Mouse (Mus musculus): ENCODE measurements at regions not wholly inside any gene's neighbourhood (a gene's known extent, or its start where the extent isn't known, plus 50 kb on each side); places are given as distances from the start of the nearest gene placed in this dataset.

GRCm38 (mm10) chr8:34320158-34320587 is 208.6 kb upstream of the Gm10131 start:
- 45% methylated on average over 6 of the region's 6 CpGs for WGBS
- H3K4me3 ChIP-seq (replicated peaks; ENCODE audit: insufficient read depth, low read depth, low read length) = no peak overlapping the region
- no peaks in the 10 kb centered on the region for H3K4me1 ChIP-seq (ENCODE audit: control insufficient read depth, insufficient read depth, low read length)
- TF ChIP-seq CTCF (IDR thresholded peaks at IDR 0.05; ENCODE audit: borderline replicate concordance, insufficient read depth, low read depth, low read length) (no peak), POLR2A (IDR thresholded peaks at IDR 0.05; ENCODE audit: borderline replicate concordance, insufficient read depth, low read length) (no peak)
- H3K27me3 ChIP-seq (ENCODE audit: control insufficient read depth, insufficient read depth, low read length) = no peaks in the 10 kb centered on the region
- DNase-seq = no peak
- no peak overlapping the region for H3K27ac ChIP-seq (ENCODE audit: insufficient read depth, low read length)

- no peak overlapping the region for H3K27ac ChIP-seq (ENCODE audit: insufficient read depth, low read length)
- DNase-seq = no peak
- 58% methylated on average over 5 of the region's 5 CpGs for WGBS
Observed at GRCm38 (mm10) chr8:34319719-34320118, 208.2 kb upstream of the Gm10131 start.

GRCm38 (mm10) chr8:34315233-34315632 is 203.7 kb upstream of the Gm10131 start:
- Histone ChIP-seq H3K27ac (ENCODE audit: insufficient read depth, low read length) (no peak overlapping the region), H3K4me3 (replicated peaks; ENCODE audit: insufficient read depth, low read depth, low read length) (no peak overlapping the region), H3K4me1 (ENCODE audit: control insufficient read depth, insufficient read depth, low read length) (no peaks in the 10 kb centered on the region), H3K27me3 (ENCODE audit: control insufficient read depth, insufficient read depth, low read length) (no peaks in the 10 kb centered on the region)
- no peak for DNase-seq
- TF ChIP-seq CTCF (IDR thresholded peaks at IDR 0.05; ENCODE audit: borderline replicate concordance, insufficient read depth, low read depth, low read length) (no peak), POLR2A (IDR thresholded peaks at IDR 0.05; ENCODE audit: borderline replicate concordance, insufficient read depth, low read length) (no peak)

More at GRCm38 (mm10) chr8:34319719-34320118, 208.2 kb upstream of the Gm10131 start:
- TF ChIP-seq POLR2A (IDR thresholded peaks at IDR 0.05; ENCODE audit: borderline replicate concordance, insufficient read depth, low read length) = no peak
- TF ChIP-seq CTCF (IDR thresholded peaks at IDR 0.05; ENCODE audit: borderline replicate concordance, insufficient read depth, low read depth, low read length) = no peak
- H3K4me3 ChIP-seq (replicated peaks; ENCODE audit: insufficient read depth, low read depth, low read length) = no peak overlapping the region
- no peaks in the 10 kb centered on the region for H3K27me3 ChIP-seq (ENCODE audit: control insufficient read depth, insufficient read depth, low read length)
- no peaks in the 10 kb centered on the region for H3K4me1 ChIP-seq (ENCODE audit: control insufficient read depth, insufficient read depth, low read length)

GRCm38 (mm10) chr8:34305542-34306485 is 194.3 kb upstream of the Gm10131 start:
- WGBS = 48% methylated on average over 7 of the region's 7 CpGs
- Histone ChIP-seq H3K4me3 (replicated peaks; ENCODE audit: insufficient read depth, low read depth, low read length) (no peak overlapping the region), H3K27ac (ENCODE audit: insufficient read depth, low read length) (no peak overlapping the region), H3K27me3 (ENCODE audit: control insufficient read depth, insufficient read depth, low read length) (no peaks in the 10 kb centered on the region), H3K4me1 (ENCODE audit: control insufficient read depth, insufficient read depth, low read length) (no peaks in the 10 kb centered on the region)
- no peak for DNase-seq
- TF ChIP-seq POLR2A (IDR thresholded peaks at IDR 0.05; ENCODE audit: borderline replicate concordance, insufficient read depth, low read length) (no peak), CTCF (IDR thresholded peaks at IDR 0.05; ENCODE audit: borderline replicate concordance, insufficient read depth, low read depth, low read length) (no peak)

GRCm38 (mm10) chr8:34303815-34304214 is 192.3 kb upstream of the Gm10131 start:
- no peaks in the 10 kb centered on the region for H3K27me3 ChIP-seq (ENCODE audit: control insufficient read depth, insufficient read depth, low read length)
- DNase-seq = no peak
- H3K4me1 ChIP-seq (ENCODE audit: control insufficient read depth, insufficient read depth, low read length) = no peaks in the 10 kb centered on the region
- TF ChIP-seq POLR2A (IDR thresholded peaks at IDR 0.05; ENCODE audit: borderline replicate concordance, insufficient read depth, low read length) = no peak
- TF ChIP-seq CTCF (IDR thresholded peaks at IDR 0.05; ENCODE audit: borderline replicate concordance, insufficient read depth, low read depth, low read length) = no peak
- H3K27ac ChIP-seq (ENCODE audit: insufficient read depth, low read length) = no peak overlapping the region
- no peak overlapping the region for H3K4me3 ChIP-seq (replicated peaks; ENCODE audit: insufficient read depth, low read depth, low read length)
- 91% methylated on average over 11 of the region's 11 CpGs for WGBS

GRCm38 (mm10) chr8:34300331-34300903 is 188.9 kb upstream of the Gm10131 start:
- no peak for DNase-seq
- Histone ChIP-seq H3K4me3 (replicated peaks; ENCODE audit: insufficient read depth, low read depth, low read length) (no peak overlapping the region), H3K4me1 (ENCODE audit: control insufficient read depth, insufficient read depth, low read length) (no peaks in the 10 kb centered on the region), H3K27me3 (ENCODE audit: control insufficient read depth, insufficient read depth, low read length) (no peaks in the 10 kb centered on the region), H3K27ac (ENCODE audit: insufficient read depth, low read length) (no peak overlapping the region)
- 6% methylated on average over 15 of the region's 15 CpGs for WGBS
- TF ChIP-seq CTCF (IDR thresholded peaks at IDR 0.05; ENCODE audit: borderline replicate concordance, insufficient read depth, low read depth, low read length) (no peak), POLR2A (IDR thresholded peaks at IDR 0.05; ENCODE audit: borderline replicate concordance, insufficient read depth, low read length) (no peak)

GRCm38 (mm10) chr8:34294721-34295120 is 183.2 kb upstream of the Gm10131 start:
- 95% methylated on average over 8 of the region's 8 CpGs for WGBS
- no peaks in the 10 kb centered on the region for H3K4me1 ChIP-seq (ENCODE audit: control insufficient read depth, insufficient read depth, low read length)
- TF ChIP-seq CTCF (IDR thresholded peaks at IDR 0.05; ENCODE audit: borderline replicate concordance, insufficient read depth, low read depth, low read length) = no peak
- no peak for TF ChIP-seq POLR2A (IDR thresholded peaks at IDR 0.05; ENCODE audit: borderline replicate concordance, insufficient read depth, low read length)
- H3K27ac ChIP-seq (ENCODE audit: insufficient read depth, low read length) = no peak overlapping the region
- no peaks in the 10 kb centered on the region for H3K27me3 ChIP-seq (ENCODE audit: control insufficient read depth, insufficient read depth, low read length)
- no peak overlapping the region for H3K4me3 ChIP-seq (replicated peaks; ENCODE audit: insufficient read depth, low read depth, low read length)
- DNase-seq = no peak

- WGBS = 73% methylated on average over 4 of the region's 4 CpGs
- TF ChIP-seq POLR2A (IDR thresholded peaks at IDR 0.05; ENCODE audit: borderline replicate concordance, insufficient read depth, low read length) (no peak), CTCF (IDR thresholded peaks at IDR 0.05; ENCODE audit: borderline replicate concordance, insufficient read depth, low read depth, low read length) (no peak)
- no peak overlapping the region for H3K27ac ChIP-seq (ENCODE audit: insufficient read depth, low read length)
- no peaks in the 10 kb centered on the region for H3K27me3 ChIP-seq (ENCODE audit: control insufficient read depth, insufficient read depth, low read length)
- no peak for DNase-seq
- no peaks in the 10 kb centered on the region for H3K4me1 ChIP-seq (ENCODE audit: control insufficient read depth, insufficient read depth, low read length)
- H3K4me3 ChIP-seq (replicated peaks; ENCODE audit: insufficient read depth, low read depth, low read length) = no peak overlapping the region
Observed at GRCm38 (mm10) chr8:34290670-34291069, 179.1 kb upstream of the Gm10131 start.
